Mouse (Mus musculus): ENCODE measurements around the gene Stap1. TPM values are rescaled to one million over a fixed set of nuclear protein-coding genes. Genes with fewer than 3 reads are reported as not detected.

Gene Stap1
- polyA plus RNA-seq, 1 experiment from 2014 or later = 0.28 TPM

Other genes with a start within 250 kb of the Stap1 start
- 42.7 and 43.0 TPM in 2 replicates for gene Cenpc1, start 6.2 kb upstream of the Stap1 start, polyA plus RNA-seq (2015; fragmentation: Nextera tagmentation; extraction: Ambion mirVana)
- gene Uba6, start 101.1 kb downstream of the Stap1 start, polyA plus RNA-seq (2015; fragmentation: Nextera tagmentation; extraction: Ambion mirVana) = 13.4 and 14.3 TPM in 2 replicates
- gene Gnrhr, start 126.2 kb downstream of the Stap1 start, polyA plus RNA-seq (2015; fragmentation: Nextera tagmentation; extraction: Ambion mirVana) = not detected in 2 replicates
- not detected in 2 replicates for gene Tmprss11c, start 217.6 kb downstream of the Stap1 start, polyA plus RNA-seq (2015; fragmentation: Nextera tagmentation; extraction: Ambion mirVana)